Mouse (Mus musculus) lung, postnatal 14 days (tissue): ENCODE data around the gene AC161166.1.
"Not testable (repeated sequence)": the region's sequence is repeated elsewhere in the genome, so short reads cannot be mapped to it uniquely, and the experiment has no call there.

Source experiments
- DNase-seq: peaks from one replicate; pipeline ENCODE4 v3.0.0; 2021

Gene AC161166.1

DNA sequence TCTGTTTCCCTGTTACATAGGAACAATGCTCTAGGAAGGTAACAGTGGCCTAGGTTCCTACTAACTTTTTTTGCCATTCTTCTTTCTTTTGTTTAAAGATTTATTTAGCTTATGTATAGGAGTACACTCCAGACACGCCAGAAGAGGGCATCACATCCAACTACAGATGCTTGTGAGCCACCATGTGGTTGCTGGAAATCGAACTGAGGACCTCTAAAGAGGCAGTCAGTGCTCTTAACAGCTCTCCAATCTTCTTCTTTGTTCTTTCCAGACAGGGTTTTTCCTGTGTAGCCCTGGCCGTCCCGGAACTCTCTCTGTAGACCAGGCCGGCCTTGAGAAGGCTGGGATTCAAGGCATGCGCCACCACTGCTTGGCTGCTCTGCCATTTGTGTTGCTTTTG, 12.7 kb upstream of the AC161166.1 start:
- no peak for DNase-seq

DNA sequence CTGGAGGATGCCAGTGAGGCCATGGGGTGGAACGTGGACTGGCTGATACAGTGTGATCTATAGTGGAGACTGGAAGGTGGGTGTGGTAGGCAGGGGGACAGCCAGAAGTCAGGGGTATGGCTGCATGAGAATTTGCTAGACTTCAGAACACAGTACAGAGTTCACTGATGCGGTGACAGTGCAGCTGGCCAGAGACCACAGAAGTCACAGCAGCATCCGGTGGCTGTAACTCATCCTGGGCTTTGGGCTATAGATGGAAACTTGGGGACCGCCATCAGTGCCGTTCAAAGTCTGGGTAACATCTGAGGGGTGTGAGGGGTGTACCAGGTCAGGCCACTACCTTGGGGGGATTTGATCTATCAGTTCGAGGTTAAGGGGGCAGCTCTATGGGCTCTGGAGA, 11.5 kb upstream of the AC161166.1 start:
- DNase-seq, result no peak

DNA sequence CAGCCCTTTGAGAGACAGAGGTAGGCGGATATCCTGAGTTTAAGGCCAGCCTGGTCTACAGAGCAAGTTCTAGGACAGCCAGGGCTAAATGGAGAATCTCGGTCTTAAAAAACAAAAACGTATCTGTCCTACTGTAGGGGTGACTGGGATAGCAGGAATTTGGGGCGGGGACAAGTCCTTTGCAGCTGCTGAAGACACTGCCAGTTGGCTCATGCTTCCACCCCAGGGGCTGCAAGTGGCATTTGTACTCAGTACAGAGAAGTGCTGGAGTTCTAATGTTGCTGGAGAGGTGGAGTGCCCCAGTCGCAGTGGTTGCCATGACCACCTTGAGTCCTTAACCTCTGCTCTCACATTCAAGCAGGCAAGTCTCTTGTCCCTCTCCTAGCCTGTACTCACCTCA, 10.6 kb upstream of the AC161166.1 start:
- no peak for DNase-seq

DNA sequence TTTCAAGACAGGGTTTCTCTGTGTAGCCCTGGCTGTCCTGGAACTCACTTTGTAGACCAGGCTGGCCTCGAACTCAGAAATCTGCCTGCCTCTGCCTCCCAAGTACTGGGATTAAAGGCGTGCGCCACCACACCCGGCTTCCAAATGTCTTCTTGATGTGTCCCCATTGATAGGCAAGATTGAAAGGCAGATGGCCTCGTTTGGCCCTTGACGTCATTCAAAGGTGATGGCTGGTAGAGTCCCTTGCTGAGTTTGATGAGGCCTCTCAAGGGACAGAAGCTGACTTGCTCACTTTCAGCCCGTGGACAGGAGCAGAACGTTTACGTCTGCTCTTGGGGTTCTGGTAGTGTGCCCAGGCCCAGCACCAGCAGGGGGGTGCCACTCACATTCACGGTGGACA, 7.8 kb upstream of the AC161166.1 start:
- DNase-seq, result not testable (repeated sequence)

DNA sequence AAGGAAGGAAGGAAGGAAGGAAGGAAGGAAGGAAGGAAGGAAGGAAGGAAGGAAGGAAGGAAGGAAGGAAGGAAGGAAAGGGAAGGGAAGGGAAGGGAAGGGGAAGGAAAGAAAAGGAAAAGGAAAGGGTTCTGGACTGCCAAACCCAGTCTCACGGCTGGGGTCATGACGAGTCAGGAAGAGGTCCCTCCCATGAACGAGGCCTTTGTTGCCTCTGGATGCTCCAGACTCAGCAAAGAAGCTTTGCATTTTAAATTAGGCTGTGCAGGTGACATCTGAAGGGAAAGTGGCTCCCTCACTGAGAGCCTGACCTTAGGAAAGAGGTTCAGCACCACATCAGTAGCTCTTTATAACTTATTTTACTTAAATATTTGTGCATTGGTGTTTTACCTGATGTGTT, 6.9 kb upstream of the AC161166.1 start:
- no peak for DNase-seq

DNA sequence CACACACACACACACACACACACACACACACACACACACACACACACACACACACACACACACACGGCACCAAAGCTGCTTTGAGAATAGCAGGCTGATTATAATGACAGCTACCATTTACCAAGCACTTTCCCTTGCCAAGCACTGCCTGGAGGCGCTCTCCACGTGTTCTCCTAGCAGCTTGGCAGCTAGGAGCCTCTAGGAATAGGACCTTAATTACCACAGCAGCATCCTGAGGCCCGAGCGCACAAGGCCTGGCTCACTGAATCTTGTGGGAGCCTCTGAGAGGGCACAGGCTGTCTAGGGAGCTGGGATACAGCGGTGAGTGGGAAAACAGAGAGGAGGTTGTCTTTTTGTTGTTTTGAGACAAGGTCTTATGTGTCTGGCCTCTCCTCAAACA, 5.4 kb upstream of the AC161166.1 start:
- DNase-seq, result no peak

DNA sequence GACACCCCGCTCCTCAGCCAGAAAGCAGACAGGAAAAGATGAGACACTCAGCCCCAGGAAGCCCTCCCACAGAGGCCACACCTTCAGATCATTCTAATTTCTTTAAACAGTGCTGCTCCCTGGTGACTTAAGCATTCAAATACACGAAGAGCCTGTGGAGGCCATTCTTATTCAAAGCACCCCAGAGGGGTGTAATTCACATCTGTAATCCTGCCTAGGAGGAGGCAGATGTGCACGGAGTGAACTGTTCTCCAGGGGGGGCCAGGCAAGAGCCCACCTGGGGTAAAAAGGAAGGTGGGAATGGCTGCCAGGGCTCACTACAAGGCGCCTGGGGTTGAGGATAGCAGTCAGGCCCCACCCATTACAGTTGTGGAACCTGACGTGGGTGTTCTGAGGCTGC, 4.8 kb upstream of the AC161166.1 start:
- no peak for DNase-seq

DNA sequence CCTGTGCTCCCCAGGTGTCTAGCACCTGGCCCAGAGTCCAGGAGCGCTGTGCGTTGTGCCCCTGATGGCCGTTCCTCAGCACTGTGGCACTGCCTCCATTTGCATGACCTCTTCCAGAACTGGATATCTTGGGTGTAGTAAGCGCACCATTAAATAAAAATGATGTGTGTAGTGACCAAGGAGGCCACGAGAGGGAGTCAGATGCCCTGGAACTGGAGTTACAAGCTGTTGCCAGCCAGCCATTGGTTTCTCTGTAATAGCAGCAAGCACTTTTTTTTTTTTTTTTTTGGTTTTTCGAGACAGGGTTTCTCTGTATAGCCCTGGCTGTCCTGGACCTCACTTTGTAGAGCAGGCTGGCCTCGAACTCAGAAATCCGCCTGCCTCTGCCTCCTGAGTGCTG, 4.1 kb upstream of the AC161166.1 start:
- DNase-seq, result not testable (repeated sequence)

DNA sequence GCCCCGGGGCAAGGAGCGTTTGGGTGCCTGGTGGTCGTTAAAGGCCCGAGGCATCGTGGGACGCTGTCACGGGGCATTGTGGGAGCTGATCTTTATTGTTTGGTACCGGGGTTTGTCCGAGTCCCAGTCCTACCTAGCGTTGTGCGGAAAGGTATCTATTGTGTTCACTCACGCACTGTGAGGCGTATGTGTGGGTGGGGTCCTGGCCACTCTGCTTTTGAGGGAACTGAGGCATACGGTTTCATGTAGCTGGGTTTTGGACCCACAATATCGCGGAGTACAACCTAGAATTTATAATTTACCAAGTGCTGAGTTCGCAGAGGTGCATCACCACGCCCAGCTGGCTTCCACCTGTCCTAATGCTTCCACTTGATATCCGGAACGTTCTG, 4.5 kb downstream of the AC161166.1 start:
- DNase-seq, result no peak

DNA sequence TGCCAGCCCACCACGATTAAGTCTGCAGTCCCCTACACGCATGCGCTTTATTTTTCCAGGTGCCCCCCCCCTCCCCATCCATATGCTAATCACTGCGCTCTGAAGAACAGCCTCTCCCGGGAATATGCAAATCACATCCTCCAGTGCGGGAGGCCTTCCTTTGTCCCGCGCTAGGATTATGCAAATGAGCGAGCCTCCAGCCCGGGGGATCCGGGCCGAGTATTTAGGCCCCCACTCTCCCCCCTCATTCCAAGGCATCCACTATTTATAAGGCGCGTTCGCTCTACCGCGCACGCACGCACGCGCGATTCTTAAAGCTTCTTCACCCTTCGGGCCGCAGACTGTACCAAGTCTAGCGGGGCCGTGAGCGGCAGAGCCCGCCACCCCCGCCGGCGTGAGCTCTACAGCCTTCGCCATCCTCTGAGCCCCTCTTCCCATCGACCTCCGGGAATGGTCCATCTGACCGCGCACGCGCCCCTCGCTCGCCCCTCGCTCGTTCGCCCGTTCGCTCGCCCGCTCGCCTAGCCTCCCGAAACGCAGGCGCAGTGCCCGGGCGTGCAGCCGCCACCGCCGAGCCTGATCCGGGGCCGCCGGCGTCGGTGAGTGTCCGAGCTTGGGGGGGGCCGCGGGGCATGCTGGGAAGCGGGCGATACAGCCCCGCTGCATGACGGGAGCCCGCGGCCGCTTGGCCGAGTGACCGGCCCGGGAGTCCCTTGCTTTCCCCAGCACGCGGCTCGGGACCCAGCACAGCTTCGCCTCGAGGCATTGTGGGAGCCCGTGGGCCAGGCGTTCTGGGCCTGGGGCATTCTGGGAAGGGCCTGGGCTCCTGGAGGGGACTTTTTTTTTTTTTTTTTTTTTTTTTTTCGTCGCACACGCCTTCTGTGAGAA, 5.2 kb downstream of the AC161166.1 start, which contains the start of gene Zfp428:
TSS of gene Zfp428 (plus strand) at position 169 of the 888 bp plus-strand sequence.
- DNase-seq, result peak; percentile 87

DNA sequence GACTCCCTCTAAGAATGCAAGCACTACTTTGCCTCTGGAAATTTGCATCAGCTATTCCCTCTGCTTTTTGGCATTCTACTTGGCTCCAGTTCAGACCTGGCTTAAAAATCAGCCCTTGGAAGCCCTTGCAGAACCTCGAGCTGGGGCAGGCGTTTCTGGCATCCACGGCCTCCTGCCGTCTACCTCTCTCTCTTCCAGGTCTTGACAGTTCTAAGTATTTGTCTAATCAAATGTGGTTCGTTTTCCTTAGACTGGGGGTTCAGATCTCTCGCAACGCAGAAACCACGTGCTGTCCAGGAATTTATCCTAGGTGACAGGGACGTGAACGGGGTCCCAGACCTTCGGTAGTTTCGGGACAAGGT, 5.8 kb downstream of the AC161166.1 start:
- DNase-seq, result peak; percentile 35

DNA sequence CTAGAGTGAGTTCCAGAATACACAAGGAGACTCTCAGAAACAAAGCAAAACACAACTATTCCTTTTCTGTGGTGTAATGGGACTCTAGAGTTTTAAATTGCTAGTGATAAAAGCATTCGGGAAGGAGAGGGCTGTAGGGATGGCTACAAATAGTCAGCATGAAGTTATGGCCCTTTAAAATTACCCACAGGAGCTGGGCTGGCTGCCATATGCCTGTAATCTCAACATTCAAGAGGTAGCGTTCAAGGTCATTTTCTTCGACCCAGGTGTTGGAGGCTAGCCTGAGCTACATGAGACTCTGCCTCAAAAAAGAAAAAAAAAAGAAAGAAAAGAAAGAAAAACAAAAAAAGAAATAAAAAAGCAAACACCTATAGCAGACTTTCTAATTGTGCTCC, 6.2 kb downstream of the AC161166.1 start:
- no peak for DNase-seq

DNA sequence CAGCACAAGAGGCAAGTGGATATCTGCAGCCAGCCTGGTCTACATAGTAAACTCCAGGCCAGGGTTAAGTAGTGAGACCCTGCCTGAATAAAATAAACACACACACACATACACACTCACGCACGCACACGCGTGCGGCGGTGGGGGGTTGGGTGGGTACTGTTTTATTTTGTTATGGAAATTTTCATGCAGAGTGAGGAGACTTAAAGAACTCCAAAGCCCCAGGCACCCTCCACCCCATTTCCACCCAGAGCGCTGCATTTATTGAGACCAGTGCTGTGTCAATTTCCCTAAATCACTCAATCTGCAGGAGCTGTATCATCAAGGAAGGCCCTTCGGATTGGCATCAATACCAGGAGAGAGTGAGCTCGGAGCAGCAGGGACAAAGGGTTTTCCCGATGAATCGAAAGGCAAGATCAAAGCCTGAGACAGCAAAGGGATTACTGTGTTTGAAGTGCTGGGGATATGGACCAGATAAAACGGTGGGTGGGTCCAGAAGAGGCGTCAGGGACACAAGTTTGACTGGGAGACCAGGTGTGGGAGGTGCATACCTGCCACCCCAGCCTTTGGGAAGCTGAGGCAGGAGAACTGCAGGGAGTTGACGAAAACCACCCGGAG, 6.7 kb downstream of the AC161166.1 start:
- no peak for DNase-seq

DNA sequence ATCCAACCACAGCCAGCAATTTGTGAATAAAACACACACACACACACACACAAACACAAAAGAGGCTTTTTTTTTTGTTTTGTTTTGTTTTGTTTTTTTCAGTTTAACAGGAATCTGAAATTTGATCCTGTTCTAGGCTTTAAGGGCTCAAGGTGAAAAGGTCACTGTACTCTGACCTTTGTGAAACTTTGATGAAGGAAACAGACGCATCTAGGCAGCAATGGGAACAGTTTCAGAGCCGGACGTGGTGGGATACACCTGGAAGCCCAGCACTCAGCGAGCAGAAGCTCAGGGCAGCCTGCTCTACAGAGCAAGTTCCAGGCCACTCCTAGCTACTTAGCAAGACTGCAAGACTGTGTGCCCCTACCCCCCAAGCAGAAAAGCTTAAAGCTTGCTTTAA, 7.4 kb downstream of the AC161166.1 start:
- DNase-seq, result no peak

DNA sequence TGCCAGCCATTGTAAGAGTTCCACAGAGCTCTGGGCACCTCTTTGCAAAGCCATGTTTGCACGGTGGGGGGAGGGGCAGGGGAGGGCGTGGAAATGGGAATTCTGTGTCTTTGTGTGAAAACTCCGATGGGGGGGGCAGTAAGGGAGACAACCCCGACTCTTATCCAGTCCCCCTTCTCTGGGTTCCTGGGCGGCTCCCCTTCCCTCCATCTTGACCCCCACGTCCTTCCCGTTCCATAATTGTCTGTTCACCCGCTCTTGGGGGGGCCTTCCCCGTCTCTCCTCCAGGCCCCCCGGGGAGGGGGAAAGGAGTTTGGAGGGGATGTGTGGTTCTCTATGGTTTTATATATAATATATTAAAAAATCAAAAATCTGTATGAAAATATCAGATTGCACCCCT, 8.3 kb downstream of the AC161166.1 start:
- DNase-seq, result no peak

DNA sequence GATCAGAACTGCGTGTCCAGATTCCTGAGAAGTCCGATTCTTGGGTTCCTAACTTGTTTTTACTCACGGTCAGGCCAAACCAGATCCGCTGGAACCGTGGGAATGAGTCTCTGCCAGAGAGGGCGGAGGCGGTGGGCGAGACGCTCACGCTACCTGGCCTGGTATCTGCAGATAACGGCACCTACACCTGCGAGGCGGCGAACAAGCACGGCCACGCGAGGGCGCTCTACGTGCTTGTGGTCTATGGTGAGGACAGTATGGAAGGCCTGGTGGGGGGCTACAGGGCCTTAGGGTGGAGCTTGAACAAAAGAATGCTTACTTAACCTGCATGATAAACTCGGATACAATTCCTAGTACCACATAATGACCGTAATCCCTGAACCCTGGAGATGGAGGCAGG, 10.8 kb downstream of the AC161166.1 start:
- DNase-seq, result peak; percentile 17

DNA sequence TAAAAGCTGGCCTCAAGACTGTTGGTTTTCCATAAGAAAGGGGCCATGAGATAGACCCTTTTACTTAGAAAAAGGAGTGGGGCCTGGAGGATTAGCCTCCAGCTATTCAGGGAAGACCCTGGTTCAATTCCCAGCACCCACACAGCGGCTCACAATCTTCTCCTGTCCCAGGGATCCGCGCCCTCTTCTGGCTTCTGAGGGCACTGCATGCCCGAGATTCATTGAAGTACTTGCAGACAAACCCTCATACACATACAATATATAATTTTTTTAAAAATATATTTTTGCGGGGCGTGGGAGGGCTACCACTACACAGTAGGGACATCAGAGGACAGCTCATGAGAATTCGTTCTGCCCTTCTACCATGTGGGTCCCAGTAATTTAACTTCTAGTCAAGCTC, 11.3 kb downstream of the AC161166.1 start:
- DNase-seq, result peak; percentile 45

DNA sequence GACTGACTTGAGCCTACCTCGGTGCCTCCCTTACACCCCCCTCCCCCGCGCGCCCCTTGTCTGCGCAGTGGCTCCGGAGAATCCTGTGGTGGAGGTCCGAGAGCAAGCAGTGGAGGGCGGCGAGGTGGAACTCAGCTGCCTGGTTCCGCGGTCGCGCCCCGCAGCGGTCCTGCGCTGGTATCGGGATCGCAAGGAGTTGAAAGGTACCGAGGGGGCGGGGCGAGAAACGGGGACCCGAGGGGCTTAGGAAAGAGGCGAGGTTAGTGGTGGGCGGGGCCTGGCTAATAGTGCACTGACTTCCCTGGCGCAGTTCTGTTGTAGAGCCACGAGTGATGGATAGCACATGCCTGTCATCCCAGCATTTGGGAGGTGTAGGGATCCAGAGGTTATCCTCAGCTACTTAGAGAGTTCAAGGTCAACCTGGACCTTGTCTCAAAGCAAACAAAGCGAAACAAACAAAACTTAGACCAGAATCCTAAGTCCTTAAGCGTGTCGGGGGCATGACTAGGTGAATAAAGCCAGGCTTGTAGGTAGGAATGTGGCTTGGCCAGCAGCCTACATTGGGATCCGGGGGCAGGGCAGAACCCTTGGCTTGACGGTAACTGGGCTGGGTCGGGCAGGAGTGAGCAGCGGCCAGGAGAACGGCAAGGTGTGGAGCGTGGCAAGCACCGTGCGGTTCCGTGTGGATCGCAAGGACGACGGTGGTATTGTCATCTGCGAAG, 12.2 kb downstream of the AC161166.1 start:
- DNase-seq, result no peak

DNA sequence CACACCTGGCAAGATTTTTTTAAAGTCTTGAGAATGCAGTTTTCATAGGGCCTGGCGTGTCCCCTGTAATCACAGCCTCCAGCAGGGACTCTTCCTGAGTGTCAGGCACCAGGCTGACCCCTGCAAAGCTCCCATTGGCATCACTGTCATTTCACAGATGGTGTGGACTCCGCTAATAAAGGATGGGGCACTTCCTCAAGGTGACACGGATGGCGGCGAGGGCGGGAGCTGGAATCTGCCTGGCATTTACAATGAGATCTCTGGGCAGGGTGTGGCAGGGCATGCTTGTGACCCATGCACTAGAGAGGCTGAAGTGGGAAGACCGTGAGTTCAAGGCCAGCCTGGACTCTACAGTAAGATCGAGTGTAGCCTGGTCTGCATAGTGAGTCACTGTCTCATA, 24.0 kb downstream of the AC161166.1 start:
- no peak for DNase-seq

DNA sequence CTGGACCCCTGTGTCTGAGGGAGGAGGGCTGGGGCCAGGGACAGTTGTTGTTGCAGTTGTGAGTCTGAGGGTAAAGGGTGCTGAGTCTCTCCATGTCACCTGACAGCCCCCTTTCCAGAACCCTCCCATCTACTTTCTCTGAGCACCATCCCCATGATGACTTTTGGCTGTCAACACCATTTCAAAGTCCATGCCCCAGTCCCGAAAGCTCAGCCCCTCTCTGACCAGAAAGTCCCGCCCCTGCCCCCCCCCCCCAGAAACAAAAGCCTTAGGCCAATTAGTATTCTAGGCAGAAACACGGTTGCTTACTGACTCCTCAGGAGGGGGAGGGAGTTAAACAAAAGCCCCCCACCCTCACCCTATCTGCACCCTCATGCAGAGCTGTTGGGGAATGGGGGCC, 24.9 kb downstream of the AC161166.1 start:
- no peak for DNase-seq

DNA sequence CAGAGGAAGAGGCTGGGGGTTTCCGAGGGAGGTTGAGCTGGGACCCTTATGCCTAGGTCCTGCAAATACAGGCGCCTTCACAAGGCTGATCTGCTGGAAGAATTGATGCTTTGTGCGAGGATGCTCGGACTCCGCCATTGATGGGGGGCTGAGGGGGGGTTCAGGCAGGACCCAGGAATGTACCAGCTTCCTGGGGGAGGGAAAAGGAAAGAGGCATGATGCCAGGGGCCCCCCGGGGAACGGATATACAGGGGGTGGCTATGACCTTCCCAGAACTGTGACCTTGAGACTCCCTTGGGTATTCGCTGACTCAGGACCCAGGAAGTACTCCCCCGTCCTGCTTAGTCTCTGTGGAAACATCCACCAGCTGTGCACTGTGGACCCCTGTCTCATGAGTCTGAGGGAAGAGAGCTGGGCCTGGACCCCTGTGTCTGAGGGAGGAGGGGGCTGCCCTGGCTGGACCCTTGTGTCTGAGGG, 25.6 kb downstream of the AC161166.1 start:
- DNase-seq, result no peak

DNA sequence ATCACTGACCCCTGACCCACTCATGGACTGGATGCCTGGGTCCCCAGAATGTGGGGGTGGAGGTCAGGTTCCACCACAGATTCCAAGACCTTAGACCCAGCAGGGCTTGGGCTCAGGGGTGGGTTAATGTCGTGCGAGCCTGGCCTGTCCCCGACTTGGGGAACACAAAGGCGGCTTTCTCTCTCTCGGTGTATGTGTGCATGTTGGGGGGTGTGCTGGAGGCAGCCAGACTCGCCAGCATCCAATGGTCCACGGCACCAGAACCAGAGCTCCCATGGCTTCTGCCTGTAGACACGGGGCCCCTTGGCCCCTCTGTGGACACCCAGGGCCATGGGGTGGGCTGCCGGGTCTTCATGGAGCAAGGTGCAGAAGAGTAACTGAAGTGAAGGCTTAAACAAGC, 26.8 kb downstream of the AC161166.1 start:
- DNase-seq, result no peak

DNA sequence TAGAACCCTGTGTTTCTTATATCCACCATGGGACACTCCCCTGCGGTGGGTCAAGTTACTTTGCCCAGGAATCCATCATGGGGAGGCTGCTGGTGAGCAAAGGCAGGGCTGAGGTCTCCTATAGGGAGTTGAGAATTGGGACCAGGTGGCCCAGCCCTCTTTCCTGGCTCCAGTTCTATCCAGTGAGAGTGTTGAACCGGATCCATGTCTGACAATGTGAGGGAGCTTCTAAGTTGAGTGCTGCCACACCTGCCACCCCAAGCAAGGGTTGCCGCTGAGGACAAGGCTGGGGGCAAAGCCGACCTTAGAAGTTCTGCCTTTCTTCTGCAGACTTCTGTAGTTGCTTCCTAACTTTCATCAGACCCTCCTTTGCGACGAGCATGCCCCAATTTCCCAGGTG, 29.0 kb downstream of the AC161166.1 start:
- not testable (repeated sequence) for DNase-seq
